8 mouse cellular contexts compared by ENCODE assay signal in genomic region chr5:115238729-115239195, GRCm38 (mm10). TPM values are rescaled to one million over a fixed set of nuclear protein-coding genes. Genes with fewer than 3 reads are reported as not detected.
A peak's percentile ranks its signal among the peaks of the same experiment; 100 is the strongest.
DNase-seq lines count a peak whose midpoint lies in the region; ATAC-seq and TF ChIP-seq lines count a peak whose summit lies in the region.

No protein-coding gene starts in this region.

- no peaks in the 10 kb centered on the region for H3K9me3 ChIP-seq in heart, embryonic 12.5 days (replicated peaks)

- no peak overlapping the region for H3ac ChIP-seq in C2C12 (ENCODE audit: control insufficient read depth, insufficient read length, low read depth)

- peaks cover 43% of the 10 kb centered on the region for H3K36me3 ChIP-seq in C2C12 (ENCODE audit: control insufficient read depth, insufficient read depth)
- peaks cover 42% of the 10 kb centered on the region for H3K36me3 ChIP-seq in heart, embryonic 12.5 days

- peaks cover 22% of the 10 kb centered on the region for H3K79me2 ChIP-seq in C2C12 (ENCODE audit: control insufficient read depth, insufficient read depth)

- TF ChIP-seq POLR2A in olfactory bulb, adult 2 months (IDR thresholded peaks at IDR 0.05; ENCODE audit: insufficient read depth, low read depth, low read length), result no peak

- no peak overlapping the region for H3K27ac ChIP-seq in heart, embryonic 12.5 days (ENCODE audit: poor library complexity, severe bottlenecking)
- H3K27ac ChIP-seq in olfactory bulb, adult 2 months (ENCODE audit: insufficient read depth, low read depth, low read length), result no peak overlapping the region

- ATAC-seq in heart, embryonic 12.5 days (ENCODE audit: insufficient number of reproducible peaks, low FRiP score), result no peak

- H3K9ac ChIP-seq in heart, embryonic 12.5 days, result peak overlapping the region; percentile 86; the same call in 1 of the 2 replicates

- DNase-seq in adrenal gland, postnatal 36 days, result peak; percentile 33 to 42
- DNase-seq in kidney, postnatal 4 days, result peak; percentile 21 to 48
- DNase-seq in thymus, postnatal 36 days, result no peak
- DNase-seq in gastrocnemius, postnatal 4 days (ENCODE audit: low spot score in 2 of 2), result no peak
- no peak for DNase-seq in retina, embryonic 14.5 days (ENCODE audit: low spot score)

- H3K4me1 ChIP-seq in heart, embryonic 12.5 days (replicated peaks), result peaks cover 9% of the 10 kb centered on the region
- H3K4me1 ChIP-seq in olfactory bulb, adult 2 months (ENCODE audit: control insufficient read depth, insufficient read depth, low read length), result peaks cover 15% of the 10 kb centered on the region

- peaks cover 7% of the 10 kb centered on the region for H3K79me3 ChIP-seq in C2C12 (ENCODE audit: low read depth)

- no peak for TF ChIP-seq CTCF in C2C12 (IDR thresholded peaks at IDR 0.05; ENCODE audit: control insufficient read depth, insufficient read depth, insufficient read length)
- TF ChIP-seq CTCF in olfactory bulb, adult 2 months (IDR thresholded peaks at IDR 0.05; ENCODE audit: insufficient read depth, low read depth, low read length), result no peak

- peak overlapping the region; percentile 93 for H3K4me2 ChIP-seq in heart, embryonic 12.5 days

- H3K27me3 ChIP-seq in C2C12 (ENCODE audit: control insufficient read depth, insufficient read depth, insufficient read length), result no peaks in the 10 kb centered on the region
- H3K27me3 ChIP-seq in heart, embryonic 12.5 days (replicated peaks), result no peaks in the 10 kb centered on the region; the same call in 1 of the 2 replicates

- WGBS in heart, embryonic 12.5 days, result 6% methylated on average over 11 of the region's 11 CpGs
- 7% methylated on average over 11 of the region's 11 CpGs for WGBS in olfactory bulb, adult 2 months

- peak overlapping the region; percentile 68 for H3K4me3 ChIP-seq in C2C12 (ENCODE audit: insufficient read depth, poor library complexity, severe bottlenecking)
- H3K4me3 ChIP-seq in heart, embryonic 12.5 days, result peak overlapping the region; percentile 93
- peak overlapping the region; percentile 18 for H3K4me3 ChIP-seq in olfactory bulb, adult 2 months (ENCODE audit: insufficient read depth, low read depth, low read length)

TF ChIP-seq in C2C12, 6 proteins besides CTCF, POLR2A, EP300 and RAD21:
- TF ChIP-seq MYOG (IDR thresholded peaks at IDR 0.05; ENCODE audit: control insufficient read depth, extremely low read depth, insufficient read length) (no peak), CEBPB (IDR thresholded peaks at IDR 0.05; ENCODE audit: low read depth) (no peak), FOSL1 (IDR thresholded peaks at IDR 0.05; ENCODE audit: insufficient read depth, low read length, poor library complexity, severe bottlenecking) (no peak)

RNA-seq across cellular contexts. Expression of gene Pop5, which starts 3.1 kb away (rescaled TPM):
- 141 TPM for polyA plus RNA-seq in C2C12 (2012; fragmentation: generic; extraction: Trizol)
- total RNA-seq in adrenal gland, postnatal 36 days (2021), result 10 to 100 TPM; 76.3 to 85.9 TPM
- polyA plus RNA-seq in heart, embryonic 12.5 days (2016; fragmentation: Nextera tagmentation; extraction: Ambion mirVana), result 63.2 and 68.6 TPM in 2 replicates
- polyA plus RNA-seq in olfactory bulb, adult 2 months (2012; ENCODE audit: insufficient read depth, insufficient read length, low replicate concordance, missing spikeins), result not detected in 2 replicates
- 10 to 100 TPM; 20.2 to 25.0 TPM for total RNA-seq in gastrocnemius, postnatal 4 days (2021)

RNA-seq across cellular contexts. Expression of gene Rnf10, which starts 33.9 kb away (rescaled TPM):
- polyA plus RNA-seq in C2C12 (2012; fragmentation: generic; extraction: Trizol), result 194 TPM
- 100 to 1,000 TPM; 232 to 275 TPM for total RNA-seq in adrenal gland, postnatal 36 days (2021)
- 152 and 175 TPM in 2 replicates for polyA plus RNA-seq in heart, embryonic 12.5 days (2016; fragmentation: Nextera tagmentation; extraction: Ambion mirVana)
- polyA plus RNA-seq in olfactory bulb, adult 2 months (2012; ENCODE audit: insufficient read depth, insufficient read length, low replicate concordance, missing spikeins), result 496 TPM in 1 of 2 replicates, not detected in the other
- 100 to 1,000 TPM; 196 TPM for total RNA-seq in gastrocnemius, postnatal 4 days (2021)

RNA-seq across cellular contexts. Expression of gene Coq5, which starts 40.7 kb away (rescaled TPM):
- 27.6 TPM for polyA plus RNA-seq in C2C12 (2012; fragmentation: generic; extraction: Trizol)
- total RNA-seq in adrenal gland, postnatal 36 days (2021), result 10 to 100 TPM; 54.2 to 61.9 TPM
- polyA plus RNA-seq in heart, embryonic 12.5 days (2016; fragmentation: Nextera tagmentation; extraction: Ambion mirVana), result 76.0 and 79.9 TPM in 2 replicates
- polyA plus RNA-seq in olfactory bulb, adult 2 months (2012; ENCODE audit: insufficient read depth, insufficient read length, low replicate concordance, missing spikeins), result not detected in 2 replicates
- 10 to 100 TPM; 57.8 to 64.2 TPM for total RNA-seq in gastrocnemius, postnatal 4 days (2021)

RNA-seq across cellular contexts. Expression of gene Cabp1, which starts 44.6 kb away (rescaled TPM):
- polyA plus RNA-seq in C2C12 (2012; fragmentation: generic; extraction: Trizol), result 0.12 TPM
- 10 to 100 TPM; 34.8 to 42.3 TPM for total RNA-seq in adrenal gland, postnatal 36 days (2021)
- 0.34 and 0.54 TPM in 2 replicates for polyA plus RNA-seq in heart, embryonic 12.5 days (2016; fragmentation: Nextera tagmentation; extraction: Ambion mirVana)
- polyA plus RNA-seq in olfactory bulb, adult 2 months (2012; ENCODE audit: insufficient read depth, insufficient read length, low replicate concordance, missing spikeins), result not detected in 2 replicates
- 1 to 10 TPM; 4.2 to 5.1 TPM for total RNA-seq in gastrocnemius, postnatal 4 days (2021)

Comparison
In these comparisons a context has a peak if more than half of its experiments do, and no peak if none do; other contexts are left out.
1. H3K4me3 ChIP-seq: peak in every context shown above with its lines; median percentile 93 in heart, embryonic 12.5 days; 68 in C2C12; 18 in olfactory bulb, adult 2 months.
2. DNase-seq: peak in adrenal gland, postnatal 36 days (2 of 2) and kidney, postnatal 4 days (2 of 2); none in thymus, postnatal 36 days (0 of 2), gastrocnemius, postnatal 4 days (0 of 2) and retina, embryonic 14.5 days (single experiment).
3. RNA of gene Pop5, which starts 3.1 kb away (polyA plus RNA-seq): 141 TPM in C2C12 (single experiment) and 63.2 to 68.6 TPM in heart, embryonic 12.5 days; not detected in olfactory bulb, adult 2 months; every median in the first group is over 10 times any median in the second.
4. RNA of gene Coq5, which starts 40.7 kb away (polyA plus RNA-seq): 76.0 to 79.9 TPM in heart, embryonic 12.5 days and 27.6 TPM in C2C12 (single experiment); not detected in olfactory bulb, adult 2 months; every median in the first group is over 10 times any median in the second.